Mouse (Mus musculus) myocyte (in vitro differentiated cells): ENCODE data around the gene Ttl.

ENCODE experiments used
- CEBPB ChIP-seq: IDR thresholded peaks from 2 replicates; pipeline ENCODE4 v1.6.1; 2011; ENCODE audit warnings: mild to moderate bottlenecking, moderate library complexity; ENCODE audit not compliant: poor library complexity, insufficient read depth, severe bottlenecking
- E2F4 ChIP-seq: IDR thresholded peaks from one replicate; pipeline ENCODE4 v1.6.1; 2011; ENCODE audit warnings: mild to moderate bottlenecking, control low read depth, moderate library complexity; ENCODE audit not compliant: insufficient read depth
- MAX ChIP-seq: IDR thresholded peaks from one replicate; pipeline ENCODE4 v1.6.1; 2011; ENCODE audit warnings: low read depth, mild to moderate bottlenecking, control low read depth
- POLR2A ChIP-seq: IDR thresholded peaks from one replicate; pipeline ENCODE4 v1.6.1; 2011; ENCODE audit warnings: low read depth, mild to moderate bottlenecking, control low read depth, moderate library complexity; ENCODE audit not compliant: insufficient read length
- POLR2AphosphoS2 ChIP-seq: IDR thresholded peaks from one replicate; pipeline ENCODE4 v1.6.1; 2011; ENCODE audit warnings: low read depth, control low read depth; ENCODE audit not compliant: insufficient read length
- REST ChIP-seq: IDR thresholded peaks from one replicate; pipeline ENCODE4 v1.6.1; 2011; ENCODE audit warnings: mild to moderate bottlenecking, control low read depth, moderate library complexity; ENCODE audit not compliant: insufficient read depth, insufficient read length
- TCF12 ChIP-seq: IDR thresholded peaks from one replicate; pipeline ENCODE4 v1.6.1; 2011; ENCODE audit warnings: mild to moderate bottlenecking, control low read depth; ENCODE audit not compliant: poor library complexity, insufficient read depth, severe bottlenecking
- TCF3 ChIP-seq: IDR thresholded peaks from one replicate; pipeline ENCODE4 v1.6.1; 2011; ENCODE audit warnings: low read depth, control low read depth; ENCODE audit not compliant: insufficient read length
- USF1 ChIP-seq: IDR thresholded peaks from one replicate; pipeline ENCODE4 v1.6.1; 2011; ENCODE audit warnings: low read depth, mild to moderate bottlenecking, control low read depth, moderate library complexity

DNA sequence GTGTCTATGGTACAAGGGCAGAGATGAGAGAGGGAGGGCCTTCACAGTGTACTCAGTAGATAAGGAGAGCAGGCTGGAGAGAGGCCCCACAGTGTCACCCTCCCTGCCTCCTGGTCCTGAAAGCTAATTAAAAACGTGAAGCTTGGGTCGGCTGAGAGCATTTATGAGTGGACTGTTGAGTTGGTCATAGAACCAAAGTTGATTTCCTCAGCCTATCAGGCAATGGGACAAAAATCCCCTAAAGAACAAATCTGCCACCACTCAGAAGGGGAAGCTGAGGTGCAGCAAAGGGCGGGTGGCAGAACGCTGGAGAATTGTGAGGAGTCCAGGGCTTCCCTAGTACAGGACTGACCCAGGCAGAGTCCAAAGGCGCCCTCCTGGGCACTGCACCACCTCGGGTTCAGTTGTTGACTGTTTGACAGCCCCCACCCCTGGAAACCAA is 7.8 kb upstream of the Ttl start:
- TF ChIP-seq POLR2A: no peak
- TF ChIP-seq POLR2AphosphoS2: no peak
- TF ChIP-seq E2F4: no peak
- no peak for TF ChIP-seq USF1
- TF ChIP-seq REST: no peak
- TF ChIP-seq CEBPB: no peak
- no peak for TF ChIP-seq TCF3
- no peak for TF ChIP-seq TCF12
- no peak for TF ChIP-seq MAX
